Mouse (Mus musculus) testis, adult 2 months (tissue): ENCODE results near the gene Prss23.

ENCODE experiments used
- CTCF ChIP-seq: fragments of 200-500 bp; IDR thresholded peaks from 2 replicates; pipeline ENCODE4 v1.5.1; 2012; ENCODE audit warnings: low read depth, mild to moderate bottlenecking, inconsistent platforms, low read length, moderate library complexity; ENCODE audit not compliant: control insufficient read depth, insufficient read depth, insufficient replicate concordance
- POLR2A ChIP-seq: fragments of 200-500 bp; IDR thresholded peaks from 2 replicates; pipeline ENCODE4 v1.6.1; 2012; ENCODE audit warnings: low read depth, mild to moderate bottlenecking, inconsistent platforms, low read length, moderate library complexity; ENCODE audit not compliant: control insufficient read depth

DNA sequence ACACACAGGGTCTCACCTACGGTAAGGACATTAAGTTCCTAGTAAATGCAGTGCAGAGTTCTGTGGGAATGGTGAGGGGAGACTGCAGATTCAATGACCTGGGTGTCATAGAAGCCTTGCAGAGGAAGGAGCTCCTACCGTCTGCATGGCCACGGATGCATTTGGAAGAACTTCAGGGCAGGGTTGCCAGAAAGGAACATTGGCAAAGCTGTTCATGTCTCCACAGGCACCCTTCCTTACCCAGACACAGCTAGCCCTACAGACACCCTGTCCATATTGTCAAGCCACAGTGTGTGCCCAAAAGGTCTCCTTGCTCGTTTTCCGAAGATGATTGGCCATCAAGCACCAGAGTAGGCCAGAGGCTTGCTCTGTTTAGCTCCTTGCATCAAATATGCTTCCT, 30.1 kb upstream of the Prss23 start:
- TF ChIP-seq CTCF, result no peak
- no peak for TF ChIP-seq POLR2A
